In genomic region chr10:77544916-77545315, GRCm38 (mm10) we compare ENCODE assay signal across 8 mouse cellular contexts. TPM values are rescaled to one million over a fixed set of nuclear protein-coding genes. Genes with fewer than 3 reads are reported as not detected.
A peak's percentile ranks its signal among the peaks of the same experiment; 100 is the strongest.
DNase-seq lines count a peak whose midpoint lies in the region; ATAC-seq and TF ChIP-seq lines count a peak whose summit lies in the region.

No protein-coding gene starts in this region.

- no peak for ATAC-seq in intestine, embryonic 16.5 days
- ATAC-seq in liver, postnatal 0 days: no peak
- ATAC-seq in forebrain, embryonic 11.5 days (replicated peaks; ENCODE audit: low FRiP score): no peak

- H3K9ac ChIP-seq in intestine, embryonic 16.5 days (ENCODE audit: low read depth, low read length): no peak overlapping the region
- H3K9ac ChIP-seq in liver, postnatal 0 days (replicated peaks): no peak overlapping the region
- H3K9ac ChIP-seq in forebrain, embryonic 11.5 days (ENCODE audit: low read length): no peak overlapping the region

- no peaks in the 10 kb centered on the region for H3K79me3 ChIP-seq in C2C12 (ENCODE audit: low read depth)

- no peak overlapping the region for H3K27ac ChIP-seq in intestine, embryonic 16.5 days (ENCODE audit: low read length)
- H3K27ac ChIP-seq in liver, postnatal 0 days (ENCODE audit: low read depth): no peak overlapping the region; the same call in 1 of the 2 replicates
- no peak overlapping the region for H3K27ac ChIP-seq in forebrain, embryonic 11.5 days (ENCODE audit: low read depth, low read length)

- intact Hi-C loops in left cerebral cortex, postnatal 14 days (cut with DNase I): no loop called here

- H3K9me3 ChIP-seq in intestine, embryonic 16.5 days (ENCODE audit: control insufficient read depth, low read length): no peaks in the 10 kb centered on the region
- no peaks in the 10 kb centered on the region for H3K9me3 ChIP-seq in liver, postnatal 0 days (ENCODE audit: low read length)
- H3K9me3 ChIP-seq in forebrain, embryonic 11.5 days (ENCODE audit: control insufficient read depth, low read length): no peaks in the 10 kb centered on the region

- no peak for TF ChIP-seq CTCF in C2C12 (IDR thresholded peaks at IDR 0.05; ENCODE audit: control insufficient read depth, insufficient read depth, insufficient read length)
- no peak for TF ChIP-seq CTCF in liver, postnatal 0 days (IDR thresholded peaks at IDR 0.05; ENCODE audit: low read depth)

- H3K4me3 ChIP-seq in C2C12 (ENCODE audit: insufficient read depth, poor library complexity, severe bottlenecking): no peak overlapping the region
- H3K4me3 ChIP-seq in intestine, embryonic 16.5 days (ENCODE audit: low read length): no peak overlapping the region
- H3K4me3 ChIP-seq in liver, postnatal 0 days (ENCODE audit: low read depth, low read length): no peak overlapping the region
- H3K4me3 ChIP-seq in forebrain, embryonic 11.5 days (ENCODE audit: low read depth, low read length): no peak overlapping the region

- no peaks in the 10 kb centered on the region for H3K27me3 ChIP-seq in C2C12 (ENCODE audit: control insufficient read depth, insufficient read depth, insufficient read length)
- no peaks in the 10 kb centered on the region for H3K27me3 ChIP-seq in intestine, embryonic 16.5 days (replicated peaks; ENCODE audit: control insufficient read depth, insufficient read depth, low read length)
- no peaks in the 10 kb centered on the region for H3K27me3 ChIP-seq in liver, postnatal 0 days (ENCODE audit: insufficient read depth, low read length)
- no peaks in the 10 kb centered on the region for H3K27me3 ChIP-seq in forebrain, embryonic 11.5 days (ENCODE audit: control insufficient read depth, insufficient read depth, low read length)

- no peak overlapping the region for H3ac ChIP-seq in C2C12 (ENCODE audit: control insufficient read depth, insufficient read length, low read depth)

- peak; percentile 60 to 73 for DNase-seq in adrenal gland, postnatal 36 days
- DNase-seq in gastrocnemius, postnatal 10 days: peak; percentile 77
- DNase-seq in left cerebral cortex, postnatal 14 days (ENCODE audit: low spot score in 2 of 2): peak; percentile 25 to 33
- peak; percentile 81 for DNase-seq in telencephalon, adult 2 months (ENCODE audit: low read depth, low spot score)
- no peak for DNase-seq in liver, postnatal 0 days
- DNase-seq in forebrain, embryonic 11.5 days (ENCODE audit: low spot score): no peak

- no peaks in the 10 kb centered on the region for H3K79me2 ChIP-seq in C2C12 (ENCODE audit: control insufficient read depth, insufficient read depth)

- 71% methylated on average over 5 of the region's 5 CpGs for WGBS in intestine, embryonic 16.5 days
- WGBS in liver, postnatal 0 days (ENCODE audit: insufficient replicate concordance): 64% methylated on average over 5 of the region's 5 CpGs
- WGBS in forebrain, embryonic 11.5 days: 84% methylated on average over 5 of the region's 5 CpGs

- no peaks in the 10 kb centered on the region for H3K4me1 ChIP-seq in intestine, embryonic 16.5 days (ENCODE audit: control insufficient read depth, insufficient read depth, low read length)
- no peaks in the 10 kb centered on the region; the same call in 1 of the 2 replicates for H3K4me1 ChIP-seq in liver, postnatal 0 days (ENCODE audit: insufficient read depth)
- no peaks in the 10 kb centered on the region for H3K4me1 ChIP-seq in forebrain, embryonic 11.5 days (replicated peaks; ENCODE audit: control insufficient read depth, insufficient read depth, low read length)

- no peak overlapping the region for H3K4me2 ChIP-seq in intestine, embryonic 16.5 days (ENCODE audit: low read depth, low read length)
- no peak overlapping the region for H3K4me2 ChIP-seq in liver, postnatal 0 days (ENCODE audit: low read depth, low read length)
- H3K4me2 ChIP-seq in forebrain, embryonic 11.5 days (ENCODE audit: low read depth, low read length, severe bottlenecking): no peak overlapping the region

- no peaks in the 10 kb centered on the region for H3K36me3 ChIP-seq in C2C12 (ENCODE audit: control insufficient read depth, insufficient read depth)
- no peaks in the 10 kb centered on the region for H3K36me3 ChIP-seq in intestine, embryonic 16.5 days (ENCODE audit: control insufficient read depth, insufficient read depth, low read length)
- no peaks in the 10 kb centered on the region; the same call in 1 of the 2 replicates for H3K36me3 ChIP-seq in liver, postnatal 0 days (replicated peaks; ENCODE audit: insufficient read depth, low read length)
- H3K36me3 ChIP-seq in forebrain, embryonic 11.5 days (ENCODE audit: control insufficient read depth, insufficient read depth, low read length): no peaks in the 10 kb centered on the region

- no peak for TF ChIP-seq EP300 in liver, postnatal 0 days (IDR thresholded peaks at IDR 0.05; ENCODE audit: low read depth)

TF ChIP-seq in C2C12, 6 proteins besides CTCF, POLR2A, EP300 and RAD21:
- TF ChIP-seq CEBPB (IDR thresholded peaks at IDR 0.05; ENCODE audit: low read depth) (peak; percentile 50), USF1 (IDR thresholded peaks at IDR 0.05; ENCODE audit: low read depth) (no peak)

RNA-seq across cellular contexts. Expression of gene Itgb2, which starts 14.9 kb away (rescaled TPM):
- polyA plus RNA-seq in C2C12 (2012; fragmentation: generic; extraction: Trizol): 0.47 TPM
- total RNA-seq in adrenal gland, postnatal 36 days (2021): 1 to 10 TPM; 4.2 to 9.1 TPM
- 1 to 10 TPM; 2.1 to 4.5 TPM for total RNA-seq in gastrocnemius, postnatal 10 days (2021)
- total RNA-seq in left cerebral cortex, postnatal 14 days (2021): 1 to 10 TPM; 3.1 to 3.2 TPM
- 3.8 and 3.9 TPM in 2 replicates for polyA plus RNA-seq in intestine, embryonic 16.5 days (2015; fragmentation: Nextera tagmentation; extraction: Ambion mirVana)
- polyA plus RNA-seq in liver, postnatal 0 days (2015; fragmentation: Nextera tagmentation; extraction: Ambion mirVana): 18.7 and 23.1 TPM in 2 replicates
- 1.2 and 1.3 TPM in 2 replicates for polyA plus RNA-seq in forebrain, embryonic 11.5 days (2014; fragmentation: Nextera tagmentation; extraction: Ambion mirVana)

RNA-seq across cellular contexts. Expression of gene Fam207a, which starts 29.3 kb away (rescaled TPM):
- polyA plus RNA-seq in C2C12 (2012; fragmentation: generic; extraction: Trizol): 45.2 TPM
- total RNA-seq in adrenal gland, postnatal 36 days (2021): 10 to 100 TPM; 19.2 to 25.0 TPM
- total RNA-seq in gastrocnemius, postnatal 10 days (2021): 10 to 100 TPM in 1 of 2 experiments, 1 to 10 TPM in 1; 9.9 to 10.4 TPM
- total RNA-seq in left cerebral cortex, postnatal 14 days (2021): 10 to 100 TPM; 32.2 to 33.4 TPM
- 39.0 and 43.8 TPM in 2 replicates for polyA plus RNA-seq in intestine, embryonic 16.5 days (2015; fragmentation: Nextera tagmentation; extraction: Ambion mirVana)
- 14.8 and 15.5 TPM in 2 replicates for polyA plus RNA-seq in liver, postnatal 0 days (2015; fragmentation: Nextera tagmentation; extraction: Ambion mirVana)
- 40.6 and 41.9 TPM in 2 replicates for polyA plus RNA-seq in forebrain, embryonic 11.5 days (2014; fragmentation: Nextera tagmentation; extraction: Ambion mirVana)

RNA-seq across cellular contexts. Expression of gene Pttg1ip, which starts 36.6 kb away (rescaled TPM):
- polyA plus RNA-seq in C2C12 (2012; fragmentation: generic; extraction: Trizol): 96.1 TPM
- total RNA-seq in adrenal gland, postnatal 36 days (2021): 100 to 1,000 TPM; 197 to 219 TPM
- total RNA-seq in gastrocnemius, postnatal 10 days (2021): 10 to 100 TPM; 70.2 to 71.3 TPM
- total RNA-seq in left cerebral cortex, postnatal 14 days (2021): 10 to 100 TPM; 74.0 to 75.1 TPM
- polyA plus RNA-seq in intestine, embryonic 16.5 days (2015; fragmentation: Nextera tagmentation; extraction: Ambion mirVana): 177 and 181 TPM in 2 replicates
- polyA plus RNA-seq in liver, postnatal 0 days (2015; fragmentation: Nextera tagmentation; extraction: Ambion mirVana): 126 and 129 TPM in 2 replicates
- polyA plus RNA-seq in forebrain, embryonic 11.5 days (2014; fragmentation: Nextera tagmentation; extraction: Ambion mirVana): 69.0 and 73.8 TPM in 2 replicates

Comparison
In these comparisons a context has a peak if more than half of its experiments do, and no peak if none do; other contexts are left out.
1. DNase-seq: peak in adrenal gland, postnatal 36 days (2 of 2), gastrocnemius, postnatal 10 days (single experiment), left cerebral cortex, postnatal 14 days (2 of 2) and telencephalon, adult 2 months (single experiment); none in liver, postnatal 0 days (single experiment) and forebrain, embryonic 11.5 days (single experiment).